Mouse (Mus musculus): Measurements from ENCODE around the gene Gdf2. TPM values are rescaled to one million over a fixed set of nuclear protein-coding genes. Genes with fewer than 3 reads are reported as not detected.

Gdf2 gene
- polyA plus RNA-seq, 1 experiment = 0.05 TPM

GRCm38 (mm10) chr14:33932935-33933703 lies 7.7 kb upstream of the Gdf2 start:
- Histone ChIP-seq H3K4me3 (ENCODE audit: extremely low read depth, insufficient read depth, insufficient read length) (no peak overlapping the region), H3K36me3 (ENCODE audit: control insufficient read depth, insufficient read depth, low read length) (no peaks in the 10 kb centered on the region), H3K27me3 (ENCODE audit: control insufficient read depth, insufficient read depth, low read length) (no peaks in the 10 kb centered on the region), H3K4me1 (ENCODE audit: control insufficient read depth, insufficient read depth, insufficient read length) (no peaks in the 10 kb centered on the region), H3K27ac (ENCODE audit: insufficient read depth, low read length) (no peak overlapping the region)
- WGBS = 67% methylated on average over 10 of the region's 10 CpGs
- TF ChIP-seq CTCF (IDR thresholded peaks at IDR 0.05; ENCODE audit: extremely low read depth, insufficient read depth, insufficient read length, insufficient replicate concordance) (no peak), POLR2A (IDR thresholded peaks at IDR 0.05; ENCODE audit: low read depth, low read length) (no peak)
- no peak for DNase-seq (ENCODE audit: low read depth in 1 of 2, low spot score in 2 of 2)

- Histone ChIP-seq H3K4me3 (ENCODE audit: extremely low read depth, insufficient read depth, insufficient read length) (no peak overlapping the region), H3K27me3 (ENCODE audit: control insufficient read depth, insufficient read depth, low read length) (no peaks in the 10 kb centered on the region), H3K27ac (ENCODE audit: insufficient read depth, low read length) (no peak overlapping the region), H3K36me3 (ENCODE audit: control insufficient read depth, insufficient read depth, low read length) (no peaks in the 10 kb centered on the region), H3K4me1 (ENCODE audit: control insufficient read depth, insufficient read depth, insufficient read length) (no peaks in the 10 kb centered on the region)
- DNase-seq (ENCODE audit: low read depth in 1 of 2, low spot score in 2 of 2) = no peak
- TF ChIP-seq CTCF (IDR thresholded peaks at IDR 0.05; ENCODE audit: extremely low read depth, insufficient read depth, insufficient read length, insufficient replicate concordance) (no peak), POLR2A (IDR thresholded peaks at IDR 0.05; ENCODE audit: low read depth, low read length) (no peak)
- 46% methylated on average over 5 of the region's 5 CpGs for WGBS
Measured at GRCm38 (mm10) chr14:33933778-33934317, 7.0 kb upstream of the Gdf2 start.

GRCm38 (mm10) chr14:33939117-33939516 lies 1.7 kb upstream of the Gdf2 start:
- H3K27ac ChIP-seq (ENCODE audit: insufficient read depth, low read length) = no peak overlapping the region
- H3K36me3 ChIP-seq (ENCODE audit: control insufficient read depth, insufficient read depth, low read length) = no peaks in the 10 kb centered on the region
- H3K27me3 ChIP-seq (ENCODE audit: control insufficient read depth, insufficient read depth, low read length) = no peaks in the 10 kb centered on the region
- H3K4me3 ChIP-seq (ENCODE audit: extremely low read depth, insufficient read depth, insufficient read length) = no peak overlapping the region
- DNase-seq (ENCODE audit: low read depth in 1 of 2, low spot score in 2 of 2) = no peak
- H3K4me1 ChIP-seq (ENCODE audit: control insufficient read depth, insufficient read depth, insufficient read length) = no peaks in the 10 kb centered on the region
- WGBS = 25% methylated on average over 9 of the region's 9 CpGs
- peak; percentile 6; the same call in 1 of the 2 replicates for TF ChIP-seq CTCF (IDR thresholded peaks at IDR 0.05; ENCODE audit: extremely low read depth, insufficient read depth, insufficient read length, insufficient replicate concordance)
- no peak for TF ChIP-seq POLR2A (IDR thresholded peaks at IDR 0.05; ENCODE audit: low read depth, low read length)

GRCm38 (mm10) chr14:33942222-33942621 lies 1.4 kb downstream of the Gdf2 start:
- WGBS = 72% methylated on average over 5 of the region's 5 CpGs
- TF ChIP-seq POLR2A (IDR thresholded peaks at IDR 0.05; ENCODE audit: low read depth, low read length) = no peak
- no peak for TF ChIP-seq CTCF (IDR thresholded peaks at IDR 0.05; ENCODE audit: extremely low read depth, insufficient read depth, insufficient read length, insufficient replicate concordance)

GRCm38 (mm10) chr14:33946125-33946524 lies 5.3 kb downstream of the Gdf2 start:
- H3K36me3 ChIP-seq (ENCODE audit: control insufficient read depth, insufficient read depth, low read length) = no peaks in the 10 kb centered on the region
- H3K4me3 ChIP-seq (ENCODE audit: extremely low read depth, insufficient read depth, insufficient read length) = no peak overlapping the region
- no peak overlapping the region for H3K27ac ChIP-seq (ENCODE audit: insufficient read depth, low read length)
- H3K27me3 ChIP-seq (ENCODE audit: control insufficient read depth, insufficient read depth, low read length) = no peaks in the 10 kb centered on the region
- no peak for DNase-seq (ENCODE audit: low read depth in 1 of 2, low spot score in 2 of 2)
- WGBS = 72% methylated on average over 6 of the region's 6 CpGs
- TF ChIP-seq POLR2A (IDR thresholded peaks at IDR 0.05; ENCODE audit: low read depth, low read length) (no peak), CTCF (IDR thresholded peaks at IDR 0.05; ENCODE audit: extremely low read depth, insufficient read depth, insufficient read length, insufficient replicate concordance) (no peak)
- no peaks in the 10 kb centered on the region for H3K4me1 ChIP-seq (ENCODE audit: control insufficient read depth, insufficient read depth, insufficient read length)

More at GRCm38 (mm10) chr14:33942222-33942621, 1.4 kb downstream of the Gdf2 start:
- Histone ChIP-seq H3K4me3 (ENCODE audit: extremely low read depth, insufficient read depth, insufficient read length) (no peak overlapping the region), H3K27me3 (ENCODE audit: control insufficient read depth, insufficient read depth, low read length) (no peaks in the 10 kb centered on the region), H3K36me3 (ENCODE audit: control insufficient read depth, insufficient read depth, low read length) (no peaks in the 10 kb centered on the region), H3K27ac (ENCODE audit: insufficient read depth, low read length) (no peak overlapping the region), H3K4me1 (ENCODE audit: control insufficient read depth, insufficient read depth, insufficient read length) (no peaks in the 10 kb centered on the region)
- no peak for DNase-seq (ENCODE audit: low read depth in 1 of 2, low spot score in 2 of 2)

- H3K27me3 ChIP-seq (ENCODE audit: control insufficient read depth, insufficient read depth, low read length) = no peaks in the 10 kb centered on the region
- WGBS = 50% methylated on average over 6 of the region's 6 CpGs
- H3K27ac ChIP-seq (ENCODE audit: insufficient read depth, low read length) = no peak overlapping the region
- no peak overlapping the region for H3K4me3 ChIP-seq (ENCODE audit: extremely low read depth, insufficient read depth, insufficient read length)
- H3K4me1 ChIP-seq (ENCODE audit: control insufficient read depth, insufficient read depth, insufficient read length) = no peaks in the 10 kb centered on the region
- DNase-seq (ENCODE audit: low read depth in 1 of 2, low spot score in 2 of 2) = no peak
- TF ChIP-seq CTCF (IDR thresholded peaks at IDR 0.05; ENCODE audit: extremely low read depth, insufficient read depth, insufficient read length, insufficient replicate concordance) (no peak), POLR2A (IDR thresholded peaks at IDR 0.05; ENCODE audit: low read depth, low read length) (no peak)
- no peaks in the 10 kb centered on the region for H3K36me3 ChIP-seq (ENCODE audit: control insufficient read depth, insufficient read depth, low read length)
Measured at GRCm38 (mm10) chr14:33952233-33952981, 11.6 kb downstream of the Gdf2 start.

All from spleen, adult 2 months (tissue).